Mouse (Mus musculus) stomach, embryonic 16.5 days (tissue): ENCODE results near the gene Kdelr2. TPM values are rescaled to one million over a fixed set of nuclear protein-coding genes. Genes with fewer than 3 reads are reported as not detected.
"Not testable (repeated sequence)": the region's sequence is repeated elsewhere in the genome, so short reads cannot be mapped to it uniquely, and the experiment has no call there.

Experiments
- ATAC-seq: fragments of 200-750 bp; cut with Nextera tagmentation; 2 replicates; pipeline ENCODE4 v1.8.0; 2017; ENCODE audit warnings: moderate number of reproducible peaks, moderate TSS enrichment; ENCODE audit not compliant: insufficient read depth, low FRiP score
- H3K27ac ChIP-seq: fragments of 300-500 bp; sonication (generic); 2 replicates; pipeline ENCODE4 v1.5.1; 2014; ENCODE audit warnings: low read length
- H3K27me3 ChIP-seq: fragments of 300-500 bp; sonication (generic); 2 replicates; pipeline ENCODE4 v1.6.1; 2014; ENCODE audit warnings: low read length, control low read depth, mixed read lengths; ENCODE audit not compliant: control insufficient read depth, insufficient read depth
- H3K36me3 ChIP-seq: fragments of 300-500 bp; sonication (generic); 2 replicates; pipeline ENCODE4 v1.6.1; 2014; ENCODE audit warnings: low read length; ENCODE audit not compliant: control insufficient read depth, insufficient read depth
- H3K4me1 ChIP-seq: fragments of 300-500 bp; sonication (generic); 2 replicates; pipeline ENCODE4 v1.6.1; 2014; ENCODE audit warnings: low read length, control low read depth, mixed read lengths; ENCODE audit not compliant: control insufficient read depth, insufficient read depth
- H3K4me2 ChIP-seq: fragments of 300-500 bp; sonication (generic); 2 replicates; pipeline ENCODE4 v1.6.1; 2014; ENCODE audit warnings: low read depth, low read length, mixed read lengths
- H3K4me3 ChIP-seq: fragments of 300-500 bp; sonication (generic); replicated peaks from 2 replicates; pipeline ENCODE4 v1.5.1; 2014; ENCODE audit warnings: mild to moderate bottlenecking, low read length
- H3K9ac ChIP-seq: fragments of 300-500 bp; sonication (generic); 2 replicates; pipeline ENCODE4 v1.6.1; 2014; ENCODE audit warnings: low read length
- H3K9me3 ChIP-seq: fragments of 300-500 bp; sonication (generic); replicated peaks from 2 replicates; pipeline ENCODE4 v1.6.1; 2016; ENCODE audit warnings: low read length, control low read depth; ENCODE audit not compliant: control insufficient read depth
- WGBS: fragments of 180-500 bp; shearing (Covaris S2); extraction: QIAGEN DNeasy Blood & Tissue Kit; methylation state at CpG from one replicate; pipeline ENCODE4 v1.1.7; 2014; 5-methylcytosine and 5-hydroxymethylcytosine counted together
- polyA plus RNA-seq: library from polyadenylated mRNA; unstranded; fragments of >200 nt; fragmentation: Nextera tagmentation; extraction: Ambion mirVana; gene quantifications from 2 replicates; pipeline ENCODE4 v1.2.1, GENCODE M21; 2015

Kdelr2 gene
- polyA plus RNA-seq, 1 experiment from 2014 or later: 364 TPM

- WGBS: 76% methylated on average over 7 of the region's 7 CpGs
- no peaks in the 10 kb centered on the region for H3K4me1 ChIP-seq
- ATAC-seq: no peak
These were observed 9.5 kb upstream of the Kdelr2 start for GRCm38 (mm10) chr5:143394184-143394583.

GRCm38 (mm10) chr5:143394966-143395365, 8.7 kb upstream of the Kdelr2 start:
- not testable (repeated sequence) for H3K27me3 ChIP-seq

More at GRCm38 (mm10) chr5:143394184-143394583, 9.5 kb upstream of the Kdelr2 start:
- no peaks in the 10 kb centered on the region for H3K27me3 ChIP-seq
- no peak overlapping the region for H3K27ac ChIP-seq
- H3K4me3 ChIP-seq: no peak overlapping the region
- H3K9ac ChIP-seq: no peak overlapping the region
- H3K9me3 ChIP-seq: no peaks in the 10 kb centered on the region
- H3K4me2 ChIP-seq: no peak overlapping the region
- no peaks in the 10 kb centered on the region for H3K36me3 ChIP-seq

GRCm38 (mm10) chr5:143395649-143396048, 8.0 kb upstream of the Kdelr2 start:
- no peak overlapping the region for H3K4me3 ChIP-seq
- no peak for ATAC-seq
- H3K27me3 ChIP-seq: no peaks in the 10 kb centered on the region
- no peak overlapping the region for H3K27ac ChIP-seq
- H3K4me1 ChIP-seq: no peaks in the 10 kb centered on the region
- no peaks in the 10 kb centered on the region for H3K9me3 ChIP-seq
- no peak overlapping the region for H3K9ac ChIP-seq
- H3K36me3 ChIP-seq: no peaks in the 10 kb centered on the region
- 42% methylated on average over 2 of the region's 2 CpGs for WGBS
- no peak overlapping the region for H3K4me2 ChIP-seq

More at GRCm38 (mm10) chr5:143394966-143395365, 8.7 kb upstream of the Kdelr2 start:
- H3K4me1 ChIP-seq, H3K9me3 ChIP-seq, H3K36me3 ChIP-seq, H3K27ac ChIP-seq, H3K4me2 ChIP-seq, H3K9ac ChIP-seq, H3K4me3 ChIP-seq, ATAC-seq: not testable (repeated sequence)
- 86% methylated on average over 2 of the region's 2 CpGs for WGBS

- Histone ChIP-seq H3K9ac (no peak overlapping the region), H3K9me3 (no peaks in the 10 kb centered on the region), H3K27me3 (no peaks in the 10 kb centered on the region), H3K4me2 (peak overlapping the region; percentile 22; the same call in 1 of the 2 replicates), H3K4me1 (peaks cover 11% of the 10 kb centered on the region), H3K36me3 (no peaks in the 10 kb centered on the region), H3K4me3 (no peak overlapping the region), H3K27ac (peak overlapping the region; percentile 81)
- peak; percentile 75 for ATAC-seq
- 70% methylated on average over 12 of the region's 12 CpGs for WGBS
These were observed 3.1 kb upstream of the Kdelr2 start for GRCm38 (mm10) chr5:143400501-143400900.

GRCm38 (mm10) chr5:143401556-143401955, 2.1 kb upstream of the Kdelr2 start:
- H3K9me3 ChIP-seq: no peaks in the 10 kb centered on the region
- ATAC-seq: no peak
- H3K4me2 ChIP-seq: no peak overlapping the region
- H3K27me3 ChIP-seq: no peaks in the 10 kb centered on the region
- H3K36me3 ChIP-seq: no peaks in the 10 kb centered on the region
- 43% methylated on average over 2 of the region's 2 CpGs for WGBS
- no peak overlapping the region for H3K27ac ChIP-seq
- no peak overlapping the region for H3K4me3 ChIP-seq
- no peak overlapping the region for H3K9ac ChIP-seq
- H3K4me1 ChIP-seq: peaks cover 21% of the 10 kb centered on the region

- Histone ChIP-seq H3K4me3 (peak overlapping the region; percentile 90), H3K9ac (peak overlapping the region; percentile 89), H3K4me1 (peaks cover 23% of the 10 kb centered on the region), H3K4me2 (peak overlapping the region; percentile 70), H3K27me3 (no peaks in the 10 kb centered on the region), H3K27ac (peak overlapping the region; percentile 83), H3K9me3 (no peaks in the 10 kb centered on the region), H3K36me3 (0 out of 2 replicates have a peak, but pooled peaks cover 8% of the 10 kb centered on the region)
- 3% methylated on average over 34 of the region's 34 CpGs for WGBS
- peak; percentile 14 for ATAC-seq
These were observed 701 bp downstream of the Kdelr2 start for GRCm38 (mm10) chr5:143404148-143404930.

GRCm38 (mm10) chr5:143405200-143405599, 1.6 kb downstream of the Kdelr2 start:
- H3K4me1 ChIP-seq: peaks cover 23% of the 10 kb centered on the region
- no peaks in the 10 kb centered on the region for H3K9me3 ChIP-seq
- H3K9ac ChIP-seq: no peak overlapping the region
- 79% methylated on average over 9 of the region's 9 CpGs for WGBS
- peaks cover 11% of the 10 kb centered on the region; the same call in 1 of the 2 replicates for H3K36me3 ChIP-seq
- peak overlapping the region; percentile 70 for H3K4me2 ChIP-seq
- no peaks in the 10 kb centered on the region for H3K27me3 ChIP-seq
- ATAC-seq: no peak
- H3K27ac ChIP-seq: no peak overlapping the region
- peak overlapping the region; percentile 90 for H3K4me3 ChIP-seq

- WGBS: 92% methylated on average over 9 of the region's 9 CpGs
- no peaks in the 10 kb centered on the region for H3K27me3 ChIP-seq
- no peak overlapping the region for H3K27ac ChIP-seq
- no peak overlapping the region for H3K4me2 ChIP-seq
- no peaks in the 10 kb centered on the region for H3K9me3 ChIP-seq
- H3K4me1 ChIP-seq: peaks cover 27% of the 10 kb centered on the region
- no peak overlapping the region for H3K4me3 ChIP-seq
- peaks cover 11% of the 10 kb centered on the region; the same call in 1 of the 2 replicates for H3K36me3 ChIP-seq
- H3K9ac ChIP-seq: no peak overlapping the region
- ATAC-seq: no peak
These were observed 2.9 kb downstream of the Kdelr2 start for GRCm38 (mm10) chr5:143406548-143406947.

GRCm38 (mm10) chr5:143409239-143409638, 5.6 kb downstream of the Kdelr2 start:
- H3K4me2 ChIP-seq: no peak overlapping the region
- peaks cover 27% of the 10 kb centered on the region for H3K4me1 ChIP-seq
- ATAC-seq: no peak
- H3K9ac ChIP-seq: no peak overlapping the region
- H3K27ac ChIP-seq: no peak overlapping the region
- H3K36me3 ChIP-seq: peaks cover 25% of the 10 kb centered on the region
- no peaks in the 10 kb centered on the region for H3K27me3 ChIP-seq
- no peaks in the 10 kb centered on the region for H3K9me3 ChIP-seq
- WGBS: 46% methylated on average over 3 of the region's 3 CpGs
- no peak overlapping the region for H3K4me3 ChIP-seq
